Mouse (Mus musculus) ES-E14 (cell line): ENCODE data around the gene Dapk2.

Source experiments
- CHD2 ChIP-seq: IDR thresholded peaks from 2 replicates; pipeline ENCODE4 v1.6.1; 2014; ENCODE audit warnings: mild to moderate bottlenecking, low read depth, low read length, inconsistent platforms
- MAFK ChIP-seq: IDR thresholded peaks from 2 replicates; pipeline ENCODE4 v1.6.1; 2014; ENCODE audit warnings: mild to moderate bottlenecking, low read depth, low read length, inconsistent platforms; ENCODE audit not compliant: insufficient read depth

DNA sequence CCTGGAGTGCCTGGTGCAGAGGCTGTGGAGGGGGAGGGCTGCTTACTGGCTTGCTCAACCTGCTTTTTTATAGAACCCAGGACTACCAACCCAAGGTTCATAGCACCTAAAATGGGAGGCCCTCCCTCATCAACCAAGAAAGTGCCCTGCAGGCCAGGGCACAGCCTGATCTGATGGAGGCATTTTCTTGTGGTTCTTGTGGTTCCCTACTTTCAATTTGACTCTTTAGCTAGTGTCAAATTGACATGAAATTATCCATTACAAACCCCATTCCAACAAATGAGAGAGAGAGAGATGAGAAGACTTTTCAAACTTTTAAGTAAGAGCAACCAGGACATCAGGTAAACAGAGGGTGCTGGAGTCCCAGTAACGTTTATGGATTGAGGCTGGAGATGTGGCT, 15.8 kb upstream of the Dapk2 start:
- TF ChIP-seq MAFK (no peak), CHD2 (no peak)
